Mouse (Mus musculus) embryonic facial prominence, embryonic 10.5 days (tissue): ENCODE results near the gene Gm6525. TPM values are rescaled to one million over a fixed set of nuclear protein-coding genes. Genes with fewer than 3 reads are reported as not detected.

ENCODE experiments used
- DNase-seq: peaks from one replicate; pipeline ENCODE4 v3.0.0-alpha.2; 2017; ENCODE audit warnings: low spot score
- H3K27ac ChIP-seq: fragments of 300-500 bp; sonication (generic); replicated peaks from 2 replicates; pipeline ENCODE4 v1.5.1; 2016; ENCODE audit warnings: mild to moderate bottlenecking
- H3K27me3 ChIP-seq: fragments of 300-500 bp; sonication (generic); replicated peaks from 2 replicates; pipeline ENCODE4 v1.6.1; 2016; ENCODE audit warnings: low read depth, mild to moderate bottlenecking; ENCODE audit not compliant: poor library complexity, severe bottlenecking
- H3K36me3 ChIP-seq: fragments of 300-500 bp; sonication (generic); replicated peaks from 2 replicates; pipeline ENCODE4 v1.6.1; 2016; ENCODE audit warnings: mild to moderate bottlenecking, moderate library complexity
- H3K4me1 ChIP-seq: fragments of 300-500 bp; sonication (generic); 2 replicates; pipeline ENCODE4 v1.6.1; 2016
- H3K4me3 ChIP-seq: fragments of 300-500 bp; sonication (generic); 2 replicates; pipeline ENCODE4 v1.5.1; 2016; ENCODE audit warnings: mild to moderate bottlenecking, moderate library complexity
- H3K9me3 ChIP-seq: fragments of 300-500 bp; sonication (generic); 2 replicates; pipeline ENCODE4 v1.6.1; 2016; ENCODE audit warnings: mild to moderate bottlenecking
- WGBS: fragments of 180-500 bp; shearing (Covaris S2); methylation state at CpG from one replicate; pipeline ENCODE4 v1.1.7; 2016; 5-methylcytosine and 5-hydroxymethylcytosine counted together
- polyA plus RNA-seq: library from polyadenylated mRNA; unstranded; fragments of >200 nt; fragmentation: Nextera tagmentation; extraction: Ambion mirVana; gene quantifications from 2 replicates; pipeline ENCODE4 v1.2.1, GENCODE M21; 2016

Gene Gm6525
- 0.91 and 1.3 TPM in 2 replicates for polyA plus RNA-seq

- Histone ChIP-seq H3K9me3 (no peaks in the 10 kb centered on the region), H3K4me1 (peaks cover 9% of the 10 kb centered on the region; the same call in 1 of the 2 replicates), H3K36me3 (peaks cover 46% of the 10 kb centered on the region), H3K4me3 (no peak within 1 kb of the TSS), H3K27ac (no peak within 1 kb of the TSS), H3K27me3 (no peaks in the 10 kb centered on the region)
- WGBS, result 83% methylated on average over 11 of the region's 11 CpGs
- DNase-seq, result no peak
Observed at GRCm38 (mm10) chr3:84173581-84174154, at the start of gene Gm6525. TSS of gene Gm6525 (plus strand) at chr3:84174104.

DNA sequence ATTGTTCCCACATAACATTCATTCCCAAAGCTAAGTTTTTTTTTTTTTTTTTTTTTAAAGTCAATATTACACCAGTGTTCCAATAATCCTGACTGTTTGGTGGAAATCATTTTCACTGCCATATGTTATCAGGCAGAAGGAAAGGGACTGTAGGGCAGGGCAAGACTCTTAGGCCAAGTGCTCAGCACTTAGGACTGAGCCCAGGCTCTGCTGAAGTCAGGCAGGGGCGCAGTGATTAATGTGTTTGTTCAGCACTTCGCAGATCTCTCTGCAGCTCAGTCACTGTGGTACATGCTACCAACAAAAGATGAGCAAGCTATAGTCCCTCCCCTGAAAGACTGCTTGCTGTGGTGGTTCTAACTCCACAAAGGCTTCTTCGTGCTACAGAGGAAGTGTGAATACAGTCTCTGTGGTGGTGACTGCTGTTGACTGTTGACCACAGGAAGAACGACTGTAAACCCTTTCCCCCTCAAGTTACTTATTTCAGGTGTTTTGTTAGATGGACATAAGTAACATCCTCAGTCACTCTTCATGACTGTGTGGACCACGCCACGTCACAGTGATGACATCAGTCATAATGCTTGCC is 48.1 kb upstream of the Gm6525 start:
- Histone ChIP-seq H3K9me3 (no peaks in the 10 kb centered on the region), H3K4me3 (no peak overlapping the region), H3K4me1 (peaks cover 49% of the 10 kb centered on the region), H3K36me3 (no peaks in the 10 kb centered on the region), H3K27ac (peak overlapping the region; percentile 61), H3K27me3 (no peaks in the 10 kb centered on the region)
- DNase-seq, result no peak
- 72% methylated on average over 6 of the region's 6 CpGs for whole genome bisulfite sequencing

GRCm38 (mm10) chr3:84126721-84127120 is 47.2 kb upstream of the Gm6525 start:
- Histone ChIP-seq H3K27ac (no peak overlapping the region), H3K27me3 (no peaks in the 10 kb centered on the region), H3K9me3 (no peaks in the 10 kb centered on the region), H3K36me3 (no peaks in the 10 kb centered on the region), H3K4me1 (peaks cover 56% of the 10 kb centered on the region), H3K4me3 (no peak overlapping the region)
- no peak for DNase-seq
- WGBS, result 79% methylated on average over 3 of the region's 3 CpGs

- no peak overlapping the region for H3K27ac ChIP-seq
Observed at GRCm38 (mm10) chr3:84127431-84127830, 46.5 kb upstream of the Gm6525 start.

DNA sequence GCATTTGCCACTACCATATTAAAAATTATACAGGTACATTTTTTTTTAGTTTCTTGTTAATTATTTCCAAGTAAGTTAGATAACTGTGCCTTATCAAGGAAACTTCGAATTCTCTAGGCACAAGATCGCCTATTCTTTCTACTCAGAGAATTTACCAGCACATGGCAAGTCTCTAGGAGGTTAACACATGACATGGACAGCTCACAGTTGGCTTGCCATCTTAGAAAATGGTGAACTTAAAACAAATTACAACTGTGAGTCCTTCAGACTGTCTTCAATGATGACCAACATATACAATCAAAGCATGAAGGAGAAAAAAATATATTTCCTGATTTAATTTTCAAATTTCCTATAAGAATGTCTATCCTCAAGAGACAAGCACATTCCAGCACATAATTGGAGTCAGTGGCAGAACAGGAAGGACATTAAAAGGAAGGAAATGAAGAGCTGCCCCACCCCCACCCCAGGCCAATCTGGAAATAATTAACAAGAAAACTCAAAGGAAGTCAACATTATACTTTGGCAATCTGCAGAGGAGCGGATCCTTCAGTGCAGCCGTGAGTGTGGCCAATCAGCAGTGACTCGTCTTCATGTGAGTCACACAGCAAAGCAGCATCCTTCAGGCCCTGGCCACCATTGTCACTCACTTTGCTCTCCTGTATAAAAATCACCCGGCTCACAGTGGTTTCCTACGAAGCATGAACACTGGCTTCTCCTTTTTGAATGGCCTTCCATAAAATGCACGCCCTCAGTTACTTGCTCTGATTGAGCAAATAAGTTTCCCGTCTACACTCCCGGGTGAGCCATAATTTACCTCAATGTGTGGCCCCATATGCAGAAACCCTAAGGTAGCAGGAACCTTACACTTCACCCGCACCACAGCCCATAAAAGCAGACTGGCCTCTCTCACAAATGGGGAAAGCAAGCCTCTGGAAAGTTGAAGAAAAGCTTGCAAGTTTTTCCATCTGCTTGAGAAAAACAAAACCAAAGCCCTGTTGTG is 44.7 kb upstream of the Gm6525 start:
- DNase-seq, result peak; percentile 80
- no peaks in the 10 kb centered on the region for H3K27me3 ChIP-seq
- H3K4me1 ChIP-seq, result peaks cover 53% of the 10 kb centered on the region
- no peak overlapping the region for H3K4me3 ChIP-seq
- no peaks in the 10 kb centered on the region for H3K36me3 ChIP-seq
- no peaks in the 10 kb centered on the region for H3K9me3 ChIP-seq
- peak overlapping the region; percentile 85 for H3K27ac ChIP-seq
- 49% methylated on average over 11 of the region's 11 CpGs for WGBS

More at GRCm38 (mm10) chr3:84127431-84127830, 46.5 kb upstream of the Gm6525 start:
- H3K9me3 ChIP-seq, result no peaks in the 10 kb centered on the region
- WGBS, result 71% methylated on average over 2 of the region's 2 CpGs
- H3K36me3 ChIP-seq, result no peaks in the 10 kb centered on the region
- H3K4me3 ChIP-seq, result no peak overlapping the region
- peaks cover 56% of the 10 kb centered on the region for H3K4me1 ChIP-seq
- no peak for DNase-seq
- no peaks in the 10 kb centered on the region for H3K27me3 ChIP-seq

DNA sequence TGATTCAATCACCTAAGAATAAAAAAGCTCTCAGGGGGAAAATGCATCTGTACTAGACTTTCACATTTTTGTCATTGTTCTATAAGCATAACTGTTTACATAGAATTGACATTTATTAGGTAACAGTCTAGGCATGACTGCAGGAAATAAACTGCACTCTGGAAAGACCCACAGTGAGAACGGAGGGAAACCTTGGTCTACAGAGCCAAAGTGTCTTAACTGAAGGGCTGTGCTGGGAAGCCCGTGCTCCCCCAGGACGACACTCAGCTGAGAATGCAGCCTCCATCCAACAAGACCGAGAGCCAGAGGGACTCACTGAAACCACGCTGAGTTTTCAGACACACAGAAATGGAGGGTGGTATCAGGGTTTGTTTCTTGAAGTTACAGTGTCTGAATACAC is 43.1 kb upstream of the Gm6525 start:
- Histone ChIP-seq H3K27me3 (no peaks in the 10 kb centered on the region), H3K27ac (peak overlapping the region; percentile 49), H3K4me3 (no peak overlapping the region), H3K36me3 (no peaks in the 10 kb centered on the region), H3K4me1 (peaks cover 45% of the 10 kb centered on the region), H3K9me3 (no peaks in the 10 kb centered on the region)
- no peak for DNase-seq
- 69% methylated on average over 5 of the region's 5 CpGs for WGBS

- H3K4me3 ChIP-seq, result no peak overlapping the region
- H3K4me1 ChIP-seq, result peaks cover 49% of the 10 kb centered on the region
- no peaks in the 10 kb centered on the region for H3K36me3 ChIP-seq
- H3K9me3 ChIP-seq, result no peaks in the 10 kb centered on the region
- H3K27me3 ChIP-seq, result no peaks in the 10 kb centered on the region
- 88% methylated on average over 3 of the region's 3 CpGs for WGBS
- H3K27ac ChIP-seq, result no peak overlapping the region
- no peak for DNase-seq
Observed at GRCm38 (mm10) chr3:84131369-84131768, 42.5 kb upstream of the Gm6525 start.

- peak; percentile 47 for DNase-seq
- Histone ChIP-seq H3K27me3 (no peaks in the 10 kb centered on the region), H3K9me3 (no peaks in the 10 kb centered on the region), H3K4me1 (peaks cover 42% of the 10 kb centered on the region), H3K4me3 (peak overlapping the region; percentile 11; the same call in 1 of the 2 replicates), H3K27ac (peak overlapping the region; percentile 71), H3K36me3 (no peaks in the 10 kb centered on the region)
- WGBS, result 32% methylated on average over 9 of the region's 9 CpGs
Observed at GRCm38 (mm10) chr3:84135387-84135786, 38.5 kb upstream of the Gm6525 start.

GRCm38 (mm10) chr3:84135933-84136332 is 38.0 kb upstream of the Gm6525 start:
- WGBS, result 65% methylated on average over 6 of the region's 6 CpGs

GRCm38 (mm10) chr3:84136509-84136908 is 37.4 kb upstream of the Gm6525 start:
- H3K4me1 ChIP-seq, result peaks cover 44% of the 10 kb centered on the region
- 85% methylated on average over 7 of the region's 7 CpGs for WGBS

More at GRCm38 (mm10) chr3:84135933-84136332, 38.0 kb upstream of the Gm6525 start:
- Histone ChIP-seq H3K27ac (peak overlapping the region; percentile 71), H3K9me3 (no peaks in the 10 kb centered on the region), H3K36me3 (no peaks in the 10 kb centered on the region), H3K4me1 (peaks cover 46% of the 10 kb centered on the region), H3K27me3 (no peaks in the 10 kb centered on the region), H3K4me3 (no peak overlapping the region)
- no peak for DNase-seq

GRCm38 (mm10) chr3:84140947-84141346 is 33.0 kb upstream of the Gm6525 start:
- H3K9me3 ChIP-seq, result no peaks in the 10 kb centered on the region
- no peak overlapping the region for H3K4me3 ChIP-seq
- no peaks in the 10 kb centered on the region for H3K27me3 ChIP-seq
- DNase-seq, result peak; percentile 57
- H3K36me3 ChIP-seq, result no peaks in the 10 kb centered on the region
- WGBS, result 29% methylated on average over 7 of the region's 7 CpGs
- peak overlapping the region; percentile 86 for H3K27ac ChIP-seq
- peaks cover 36% of the 10 kb centered on the region for H3K4me1 ChIP-seq

More at GRCm38 (mm10) chr3:84136509-84136908, 37.4 kb upstream of the Gm6525 start:
- DNase-seq, result no peak
- H3K9me3 ChIP-seq, result no peaks in the 10 kb centered on the region
- no peaks in the 10 kb centered on the region for H3K36me3 ChIP-seq
- H3K27me3 ChIP-seq, result no peaks in the 10 kb centered on the region
- no peak overlapping the region for H3K4me3 ChIP-seq
- no peak overlapping the region for H3K27ac ChIP-seq

GRCm38 (mm10) chr3:84149831-84150230 is 24.1 kb upstream of the Gm6525 start:
- no peaks in the 10 kb centered on the region for H3K27me3 ChIP-seq
- peaks cover 4% of the 10 kb centered on the region; the same call in 1 of the 2 replicates for H3K9me3 ChIP-seq
- H3K27ac ChIP-seq, result no peak overlapping the region
- WGBS, result 91% methylated on average over 3 of the region's 3 CpGs
- H3K4me1 ChIP-seq, result peaks cover 9% of the 10 kb centered on the region; the same call in 1 of the 2 replicates
- H3K4me3 ChIP-seq, result no peak overlapping the region
- no peak for DNase-seq
- peaks cover 5% of the 10 kb centered on the region; the same call in 1 of the 2 replicates for H3K36me3 ChIP-seq
